Mouse (Mus musculus) thymus, adult 2 months (tissue): ENCODE measurements around the gene Pick1. TPM values are rescaled to one million over a fixed set of nuclear protein-coding genes. Genes with fewer than 3 reads are reported as not detected.

ENCODE experiments used
- DNase-seq: peaks from one replicate; pipeline ENCODE4 v3.0.0; 2021
- H3K27ac ChIP-seq: fragments of 200-500 bp; 2 replicates; pipeline ENCODE4 v1.5.1; 2012; ENCODE audit warnings: low read length, control low read depth; ENCODE audit not compliant: control insufficient read depth, insufficient read depth
- H3K27me3 ChIP-seq: fragments of 200-500 bp; 2 replicates; pipeline ENCODE4 v1.6.1; 2012; ENCODE audit warnings: mild to moderate bottlenecking, low read length, moderate library complexity, mixed read lengths; ENCODE audit not compliant: control insufficient read depth, insufficient read depth
- H3K36me3 ChIP-seq: fragments of 200-500 bp; 2 replicates; pipeline ENCODE4 v1.6.1; 2012; ENCODE audit warnings: mild to moderate bottlenecking, low read length, moderate library complexity; ENCODE audit not compliant: control insufficient read depth, insufficient read depth
- H3K4me1 ChIP-seq: fragments of 200-500 bp; replicated peaks from 2 replicates; pipeline ENCODE4 v1.6.1; 2012; ENCODE audit warnings: low read length; ENCODE audit not compliant: control insufficient read depth, insufficient read depth
- H3K4me3 ChIP-seq: fragments of 200-500 bp; 2 replicates; pipeline ENCODE4 v1.5.1; 2012; ENCODE audit warnings: mild to moderate bottlenecking, low read length, control low read depth, moderate library complexity; ENCODE audit not compliant: control insufficient read depth, insufficient read depth
- CTCF ChIP-seq: fragments of 200-500 bp; IDR thresholded peaks from 2 replicates; pipeline ENCODE4 v1.5.1; 2012; ENCODE audit warnings: mild to moderate bottlenecking, control low read depth, low read length, moderate library complexity, borderline replicate concordance; ENCODE audit not compliant: control insufficient read depth, poor library complexity, insufficient read depth; ENCODE audit errors: extremely low read depth
- POLR2A ChIP-seq: fragments of 200-500 bp; IDR thresholded peaks from 2 replicates; pipeline ENCODE4 v1.6.1; 2012; ENCODE audit warnings: mild to moderate bottlenecking, low read length, control low read depth, moderate library complexity; ENCODE audit not compliant: control insufficient read depth, poor library complexity, insufficient read depth; ENCODE audit errors: extremely low read depth
- WGBS: fragments of 180-500 bp; shearing (Covaris S2); methylation state at CpG from one replicate; pipeline ENCODE4 v1.1.7; 2018; 5-methylcytosine and 5-hydroxymethylcytosine counted together
- polyA plus RNA-seq: library from polyadenylated mRNA; depleted of rRNA; stranded (reverse); fragments of >200 nt; gene quantifications from 2 replicates; pipeline ENCODE4 v1.2.3, GENCODE M21; 2012

The Pick1 gene
- polyA plus RNA-seq, 1 experiment: 27.1 TPM

- Histone ChIP-seq H3K27ac (no peak overlapping the region), H3K4me3 (no peak overlapping the region), H3K36me3 (no peaks in the 10 kb centered on the region), H3K4me1 (peaks cover 9% of the 10 kb centered on the region), H3K27me3 (peaks cover 12% of the 10 kb centered on the region)
- WGBS: 58% methylated on average over 17 of the region's 17 CpGs
- no peak for DNase-seq
- TF ChIP-seq POLR2A (no peak), CTCF (no peak)
Measured at GRCm38 (mm10) chr15:79258521-79258920, 29.5 kb downstream of the Pick1 start.

- Histone ChIP-seq H3K27me3 (peaks cover 10% of the 10 kb centered on the region), H3K36me3 (no peaks in the 10 kb centered on the region), H3K4me1 (peaks cover 21% of the 10 kb centered on the region), H3K4me3 (peak overlapping the region; percentile 43), H3K27ac (no peak overlapping the region)
- 2% methylated on average over 55 of the region's 62 CpGs for WGBS
- no peak for TF ChIP-seq POLR2A
- peak; percentile 14 for DNase-seq
Measured at GRCm38 (mm10) chr15:79261095-79261725, 32.2 kb downstream of the Pick1 start.

GRCm38 (mm10) chr15:79261757-79262156, 32.8 kb downstream of the Pick1 start:
- peak overlapping the region; percentile 33; the same call in 1 of the 2 replicates for H3K4me3 ChIP-seq
- WGBS: 2% methylated on average over 18 of the region's 28 CpGs
- no peak for TF ChIP-seq POLR2A
- no peak for TF ChIP-seq CTCF
- H3K27ac ChIP-seq: no peak overlapping the region
- H3K27me3 ChIP-seq: peaks cover 10% of the 10 kb centered on the region
- peaks cover 21% of the 10 kb centered on the region for H3K4me1 ChIP-seq
- peak; percentile 13 for DNase-seq
- H3K36me3 ChIP-seq: no peaks in the 10 kb centered on the region

GRCm38 (mm10) chr15:79262375-79262774, 33.4 kb downstream of the Pick1 start:
- 33% methylated on average over 13 of the region's 13 CpGs for WGBS
- Histone ChIP-seq H3K36me3 (no peaks in the 10 kb centered on the region), H3K4me1 (peaks cover 21% of the 10 kb centered on the region), H3K4me3 (no peak overlapping the region), H3K27me3 (peaks cover 10% of the 10 kb centered on the region), H3K27ac (no peak overlapping the region)
- TF ChIP-seq POLR2A (no peak), CTCF (peak; percentile 45; the same call in 1 of the 2 replicates)
- DNase-seq: no peak

- 93% methylated on average over 3 of the region's 3 CpGs for WGBS
- Histone ChIP-seq H3K4me3 (no peak overlapping the region), H3K27ac (no peak overlapping the region), H3K36me3 (no peaks in the 10 kb centered on the region), H3K27me3 (peaks cover 10% of the 10 kb centered on the region), H3K4me1 (peaks cover 21% of the 10 kb centered on the region)
- TF ChIP-seq CTCF: no peak
- TF ChIP-seq POLR2A: no peak
- DNase-seq: no peak
Measured at GRCm38 (mm10) chr15:79262786-79263309, 33.9 kb downstream of the Pick1 start.

- TF ChIP-seq CTCF (no peak), POLR2A (no peak)
Measured at GRCm38 (mm10) chr15:79263726-79264125, 34.8 kb downstream of the Pick1 start.

GRCm38 (mm10) chr15:79265384-79265783, 36.4 kb downstream of the Pick1 start:
- H3K27ac ChIP-seq: no peak overlapping the region
- no peaks in the 10 kb centered on the region for H3K36me3 ChIP-seq
- TF ChIP-seq POLR2A: no peak
- TF ChIP-seq CTCF: no peak
- peaks cover 9% of the 10 kb centered on the region for H3K27me3 ChIP-seq
- peak; percentile 26 for DNase-seq
- no peak overlapping the region for H3K4me3 ChIP-seq
- peaks cover 21% of the 10 kb centered on the region for H3K4me1 ChIP-seq
- 27% methylated on average over 4 of the region's 4 CpGs for WGBS

More at GRCm38 (mm10) chr15:79263726-79264125, 34.8 kb downstream of the Pick1 start:
- Histone ChIP-seq H3K36me3 (no peaks in the 10 kb centered on the region), H3K4me3 (no peak overlapping the region), H3K4me1 (peaks cover 21% of the 10 kb centered on the region), H3K27ac (no peak overlapping the region), H3K27me3 (peaks cover 10% of the 10 kb centered on the region)
- DNase-seq: no peak
- WGBS: 99% methylated on average over 6 of the region's 6 CpGs
